Mouse (Mus musculus): ENCODE measurements around the gene Man1c1. TPM values are rescaled to one million over a fixed set of nuclear protein-coding genes. Genes with fewer than 3 reads are reported as not detected.

The Man1c1 gene
- polyA plus RNA-seq, 1 experiment from 2014 or later, result 2.6 TPM

- Histone ChIP-seq H3K36me3 (replicated peaks) (no peaks in the 10 kb centered on the region), H3K27me3 (replicated peaks; ENCODE audit: low read depth, poor library complexity, severe bottlenecking) (peaks cover 7% of the 10 kb centered on the region; the same call in 1 of the 2 replicates), H3K27ac (replicated peaks) (peak overlapping the region; percentile 48), H3K4me3 (no peak overlapping the region), H3K4me1 (peaks cover 62% of the 10 kb centered on the region), H3K9me3 (no peaks in the 10 kb centered on the region)
- 49% methylated on average over 17 of the region's 17 CpGs for WGBS
- no peak for DNase-seq (ENCODE audit: low spot score)
Measured at GRCm38 (mm10) chr4:134669742-134670354, 34.2 kb downstream of the Man1c1 start.

GRCm38 (mm10) chr4:134668355-134669028 lies 35.6 kb downstream of the Man1c1 start:
- H3K9me3 ChIP-seq, result no peaks in the 10 kb centered on the region
- peaks cover 54% of the 10 kb centered on the region for H3K4me1 ChIP-seq
- H3K4me3 ChIP-seq, result no peak overlapping the region
- peaks cover 7% of the 10 kb centered on the region; the same call in 1 of the 2 replicates for H3K27me3 ChIP-seq (replicated peaks; ENCODE audit: low read depth, poor library complexity, severe bottlenecking)
- H3K36me3 ChIP-seq (replicated peaks), result no peaks in the 10 kb centered on the region
- WGBS, result 66% methylated on average over 12 of the region's 12 CpGs
- peak overlapping the region; percentile 27; the same call in 1 of the 2 replicates for H3K27ac ChIP-seq (replicated peaks)
- DNase-seq (ENCODE audit: low spot score), result no peak

GRCm38 (mm10) chr4:134666391-134666790 lies 37.7 kb downstream of the Man1c1 start:
- H3K27me3 ChIP-seq (replicated peaks; ENCODE audit: low read depth, poor library complexity, severe bottlenecking), result peaks cover 7% of the 10 kb centered on the region
- no peak overlapping the region for H3K4me3 ChIP-seq
- 91% methylated on average over 19 of the region's 19 CpGs for WGBS
- peaks cover 54% of the 10 kb centered on the region for H3K4me1 ChIP-seq
- H3K9me3 ChIP-seq, result no peaks in the 10 kb centered on the region
- no peak for DNase-seq (ENCODE audit: low spot score)
- no peak overlapping the region for H3K27ac ChIP-seq (replicated peaks)
- H3K36me3 ChIP-seq (replicated peaks), result no peaks in the 10 kb centered on the region

GRCm38 (mm10) chr4:134663052-134663451 lies 41.0 kb downstream of the Man1c1 start:
- H3K4me3 ChIP-seq, result no peak overlapping the region
- peaks cover 22% of the 10 kb centered on the region; the same call in 1 of the 2 replicates for H3K27me3 ChIP-seq (replicated peaks; ENCODE audit: low read depth, poor library complexity, severe bottlenecking)
- no peak overlapping the region for H3K27ac ChIP-seq (replicated peaks)
- no peak for DNase-seq (ENCODE audit: low spot score)
- no peaks in the 10 kb centered on the region for H3K9me3 ChIP-seq
- peaks cover 45% of the 10 kb centered on the region for H3K4me1 ChIP-seq
- 63% methylated on average over 10 of the region's 10 CpGs for WGBS
- H3K36me3 ChIP-seq (replicated peaks), result no peaks in the 10 kb centered on the region

GRCm38 (mm10) chr4:134660630-134661183 lies 43.4 kb downstream of the Man1c1 start:
- H3K4me3 ChIP-seq, result peak overlapping the region; percentile 39
- H3K27ac ChIP-seq (replicated peaks), result peak overlapping the region; percentile 36
- peaks cover 48% of the 10 kb centered on the region for H3K4me1 ChIP-seq
- H3K36me3 ChIP-seq (replicated peaks), result no peaks in the 10 kb centered on the region
- no peak for DNase-seq (ENCODE audit: low spot score)
- H3K27me3 ChIP-seq (replicated peaks; ENCODE audit: low read depth, poor library complexity, severe bottlenecking), result peaks cover 22% of the 10 kb centered on the region; the same call in 1 of the 2 replicates
- no peaks in the 10 kb centered on the region for H3K9me3 ChIP-seq
- WGBS, result 65% methylated on average over 18 of the region's 18 CpGs

DNA sequence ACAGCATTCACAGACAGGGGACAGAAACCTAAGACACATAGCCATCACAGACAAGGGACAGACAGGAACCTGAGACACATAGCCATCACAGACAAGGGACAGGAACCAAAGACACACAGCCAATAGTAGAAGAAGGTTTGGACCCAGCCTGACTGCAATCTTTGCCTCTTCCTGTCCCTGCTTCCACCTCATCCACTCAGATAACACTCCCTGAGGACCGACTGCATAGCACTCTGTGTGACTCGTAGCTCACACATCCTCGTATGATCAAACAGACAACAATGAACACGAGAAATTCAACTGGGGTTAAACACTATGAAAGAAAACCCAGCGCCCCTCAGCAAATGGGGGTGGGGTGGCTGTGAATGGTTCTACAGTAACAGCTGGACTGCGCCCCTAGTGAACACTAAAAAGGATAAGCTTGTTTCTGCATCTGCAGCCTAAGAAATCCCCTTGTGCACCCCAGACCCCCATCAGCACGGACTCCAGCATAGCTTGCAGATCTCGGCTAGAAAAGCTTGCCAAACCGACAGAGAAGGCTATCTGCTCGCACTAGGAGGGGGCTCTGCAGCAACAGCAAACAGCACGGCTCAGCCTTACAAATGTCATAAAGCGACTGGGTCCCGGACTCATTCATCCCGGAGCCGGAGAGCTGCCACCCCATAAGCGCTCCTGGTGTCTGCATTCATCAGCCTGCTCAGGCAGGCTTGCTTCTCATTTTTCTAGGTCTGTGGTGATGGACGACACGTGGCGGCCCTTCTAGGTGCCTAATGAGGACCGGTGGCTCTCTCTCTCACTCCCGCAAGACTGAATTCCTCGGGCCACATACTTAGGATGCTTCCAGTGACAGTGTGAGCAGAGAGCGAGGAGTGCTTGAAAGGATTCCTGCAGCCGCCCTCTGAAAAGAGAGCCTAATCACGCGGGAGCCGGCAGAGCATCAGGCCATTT lies 44.5 kb downstream of the Man1c1 start:
- Histone ChIP-seq H3K4me1 (peaks cover 53% of the 10 kb centered on the region), H3K27me3 (replicated peaks; ENCODE audit: low read depth, poor library complexity, severe bottlenecking) (peaks cover 22% of the 10 kb centered on the region; the same call in 1 of the 2 replicates), H3K9me3 (no peaks in the 10 kb centered on the region), H3K36me3 (replicated peaks) (no peaks in the 10 kb centered on the region), H3K4me3 (peak overlapping the region; percentile 39), H3K27ac (replicated peaks) (peak overlapping the region; percentile 36)
- 23% methylated on average over 27 of the region's 27 CpGs for WGBS
- DNase-seq (ENCODE audit: low spot score), result peak; percentile 50

DNA sequence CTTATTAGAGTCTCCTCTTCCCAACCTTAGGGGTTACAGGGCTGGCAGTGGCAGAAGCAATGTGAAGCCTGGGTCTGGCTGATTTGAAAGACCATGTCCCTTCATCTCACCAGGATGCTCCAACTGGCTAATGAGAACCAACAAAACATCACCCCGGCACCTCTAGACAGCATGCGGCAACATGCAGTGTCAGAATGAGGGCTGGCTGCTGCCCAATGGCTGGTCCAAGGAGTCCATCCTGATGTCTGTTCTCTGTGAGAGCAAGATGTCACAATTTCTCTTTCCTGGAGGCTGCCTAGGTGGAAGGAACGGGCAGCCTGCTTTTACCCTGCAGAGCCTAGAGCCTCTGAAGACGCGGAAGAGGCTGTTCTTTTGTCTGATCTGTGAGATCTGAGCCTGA lies 46.6 kb downstream of the Man1c1 start:
- Histone ChIP-seq H3K27ac (replicated peaks) (0 out of 2 replicates have a peak overlapping the region, but pooled peaks have one; percentile 20), H3K9me3 (no peaks in the 10 kb centered on the region), H3K4me3 (no peak overlapping the region), H3K4me1 (peaks cover 46% of the 10 kb centered on the region), H3K27me3 (replicated peaks; ENCODE audit: low read depth, poor library complexity, severe bottlenecking) (peaks cover 22% of the 10 kb centered on the region; the same call in 1 of the 2 replicates), H3K36me3 (replicated peaks) (no peaks in the 10 kb centered on the region)
- no peak for DNase-seq (ENCODE audit: low spot score)
- WGBS, result 54% methylated on average over 5 of the region's 5 CpGs

GRCm38 (mm10) chr4:134654391-134654790 lies 49.7 kb downstream of the Man1c1 start:
- H3K4me1 ChIP-seq, result peaks cover 24% of the 10 kb centered on the region
- H3K27me3 ChIP-seq (replicated peaks; ENCODE audit: low read depth, poor library complexity, severe bottlenecking), result peaks cover 4% of the 10 kb centered on the region; the same call in 1 of the 2 replicates
- H3K9me3 ChIP-seq, result no peaks in the 10 kb centered on the region
- 86% methylated on average over 6 of the region's 6 CpGs for WGBS
- no peak overlapping the region for H3K4me3 ChIP-seq
- no peak overlapping the region; the same call in 1 of the 2 replicates for H3K27ac ChIP-seq (replicated peaks)
- H3K36me3 ChIP-seq (replicated peaks), result no peaks in the 10 kb centered on the region
- DNase-seq (ENCODE audit: low spot score), result no peak

- Histone ChIP-seq H3K9me3 (no peaks in the 10 kb centered on the region), H3K4me1 (peaks cover 23% of the 10 kb centered on the region), H3K27ac (replicated peaks) (no peak overlapping the region), H3K4me3 (no peak overlapping the region), H3K27me3 (replicated peaks; ENCODE audit: low read depth, poor library complexity, severe bottlenecking) (no peaks in the 10 kb centered on the region), H3K36me3 (replicated peaks) (no peaks in the 10 kb centered on the region)
- no peak for DNase-seq (ENCODE audit: low spot score)
- WGBS, result 86% methylated on average over 4 of the region's 4 CpGs
Measured at GRCm38 (mm10) chr4:134652720-134653119, 51.4 kb downstream of the Man1c1 start.

GRCm38 (mm10) chr4:134652151-134652550 lies 51.9 kb downstream of the Man1c1 start:
- no peaks in the 10 kb centered on the region for H3K36me3 ChIP-seq (replicated peaks)
- DNase-seq (ENCODE audit: low spot score), result no peak
- no peaks in the 10 kb centered on the region for H3K27me3 ChIP-seq (replicated peaks; ENCODE audit: low read depth, poor library complexity, severe bottlenecking)
- peaks cover 21% of the 10 kb centered on the region for H3K4me1 ChIP-seq
- no peaks in the 10 kb centered on the region for H3K9me3 ChIP-seq
- no peak overlapping the region for H3K4me3 ChIP-seq
- no peak overlapping the region for H3K27ac ChIP-seq (replicated peaks)
- WGBS, result 59% methylated on average over 2 of the region's 2 CpGs

DNA sequence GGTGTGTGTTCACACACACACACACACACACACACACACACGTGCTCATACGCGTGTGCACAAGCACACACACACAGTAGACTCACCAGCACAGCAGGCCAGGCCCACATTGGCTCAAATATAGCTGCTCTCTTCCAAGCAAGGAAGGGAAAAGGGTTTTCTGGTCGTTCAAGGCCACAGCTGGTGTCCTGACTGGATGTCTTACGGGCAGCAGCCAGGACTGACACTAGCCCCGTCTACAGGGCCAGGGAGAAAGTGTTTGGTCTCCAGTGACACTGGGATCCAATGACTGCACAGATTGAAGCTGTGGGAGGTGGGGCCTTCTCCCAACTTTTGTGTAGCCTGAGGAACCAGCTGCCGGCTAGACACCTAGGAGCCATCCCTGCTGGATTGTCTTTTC lies 52.7 kb downstream of the Man1c1 start:
- WGBS, result 73% methylated on average over 7 of the region's 7 CpGs
- Histone ChIP-seq H3K9me3 (no peaks in the 10 kb centered on the region), H3K4me3 (no peak overlapping the region), H3K27ac (replicated peaks) (no peak overlapping the region), H3K27me3 (replicated peaks; ENCODE audit: low read depth, poor library complexity, severe bottlenecking) (no peaks in the 10 kb centered on the region), H3K4me1 (peaks cover 20% of the 10 kb centered on the region; the same call in 1 of the 2 replicates), H3K36me3 (replicated peaks) (no peaks in the 10 kb centered on the region)
- DNase-seq (ENCODE audit: low spot score), result no peak

Measured in embryonic facial prominence, embryonic 10.5 days (tissue).